Mouse (Mus musculus) neural tube, embryonic 12.5 days (tissue): ENCODE results near the gene E2f4. TPM values are rescaled to one million over a fixed set of nuclear protein-coding genes. Genes with fewer than 3 reads are reported as not detected.

Experiments used
- ATAC-seq: fragments of 200-750 bp; cut with Nextera tagmentation; 2 replicates; pipeline ENCODE4 v1.8.0; 2017; ENCODE audit warnings: low read depth, mild to moderate bottlenecking, moderate TSS enrichment, moderate library complexity; ENCODE audit not compliant: low FRiP score
- H3K27ac ChIP-seq: fragments of 300-500 bp; sonication (generic); 2 replicates; pipeline ENCODE4 v1.5.1; 2016
- H3K27me3 ChIP-seq: fragments of 300-500 bp; sonication (generic); replicated peaks from 2 replicates; pipeline ENCODE4 v1.6.1; 2016; ENCODE audit warnings: mild to moderate bottlenecking
- H3K36me3 ChIP-seq: fragments of 300-500 bp; sonication (generic); 2 replicates; pipeline ENCODE4 v1.6.1; 2016; ENCODE audit warnings: mild to moderate bottlenecking
- H3K4me1 ChIP-seq: fragments of 300-500 bp; sonication (generic); 2 replicates; pipeline ENCODE4 v1.6.1; 2016
- H3K4me2 ChIP-seq: fragments of 300-500 bp; sonication (generic); replicated peaks from 2 replicates; pipeline ENCODE4 v1.6.1; 2016; ENCODE audit warnings: mild to moderate bottlenecking
- H3K4me3 ChIP-seq: fragments of 300-500 bp; sonication (generic); 2 replicates; pipeline ENCODE4 v1.5.1; 2016
- H3K9ac ChIP-seq: fragments of 300-500 bp; sonication (generic); 2 replicates; pipeline ENCODE4 v1.6.1; 2016; ENCODE audit warnings: mild to moderate bottlenecking
- H3K9me3 ChIP-seq: fragments of 300-500 bp; sonication (generic); 2 replicates; pipeline ENCODE4 v1.6.1; 2016; ENCODE audit warnings: mild to moderate bottlenecking
- WGBS: fragments of 180-500 bp; shearing (Covaris S2); methylation state at CpG from one replicate; pipeline ENCODE4 v1.1.7; 2016; 5-methylcytosine and 5-hydroxymethylcytosine counted together
- microRNA counts: library from miRNA; unstranded; fragments of <30 nt; microRNA quantifications from one replicate; lab custom pipeline; 2017
- microRNA-seq: library from miRNA; unstranded; fragments of <30 nt; microRNA quantifications from one replicate; pipeline ENCODE4, GENCODE M21; 2017
- polyA plus RNA-seq: library from polyadenylated mRNA; unstranded; fragments of >200 nt; fragmentation: Nextera tagmentation; extraction: Ambion mirVana; gene quantifications from 2 replicates; pipeline ENCODE4 v1.2.1, GENCODE M21; 2016

E2f4 gene
- polyA plus RNA-seq, 1 experiment from 2014 or later, result 75.6 TPM

- H3K9me3 ChIP-seq, result no peaks in the 10 kb centered on the region
- H3K27me3 ChIP-seq, result peaks cover 13% of the 10 kb centered on the region; the same call in 1 of the 2 replicates
- H3K36me3 ChIP-seq, result no peaks in the 10 kb centered on the region
- ATAC-seq, result peak; percentile 15; the same call in 1 of the 2 replicates
- H3K27ac ChIP-seq, result no peak within 1 kb of the TSS
- WGBS, result under 1% methylated on average over 34 of the region's 34 CpGs
- H3K9ac ChIP-seq, result peak within 1 kb of the TSS; percentile 82
- peaks cover 35% of the 10 kb centered on the region for H3K4me1 ChIP-seq
- H3K4me2 ChIP-seq, result peak within 1 kb of the TSS; percentile 98
- H3K4me3 ChIP-seq, result peak within 1 kb of the TSS; percentile 64
These were observed 51.1 kb downstream of the E2f4 start, which contains the start of gene Slc9a5 for GRCm38 (mm10) chr8:105348450-105349095. Gene Slc9a5 (plus strand): TSS chr8:105348843.

- ATAC-seq, result peak; percentile 35
- no peaks in the 10 kb centered on the region for H3K9me3 ChIP-seq
- under 1% methylated on average over 37 of the region's 48 CpGs for WGBS
- no peaks in the 10 kb centered on the region for H3K36me3 ChIP-seq
- H3K4me1 ChIP-seq, result peaks cover 35% of the 10 kb centered on the region
- no peak overlapping the region for H3K27ac ChIP-seq
- peaks cover 13% of the 10 kb centered on the region; the same call in 1 of the 2 replicates for H3K27me3 ChIP-seq
- H3K4me2 ChIP-seq, result peak overlapping the region; percentile 98
- H3K9ac ChIP-seq, result peak overlapping the region; percentile 82
- H3K4me3 ChIP-seq, result peak overlapping the region; percentile 64
These were observed 51.8 kb downstream of the E2f4 start for GRCm38 (mm10) chr8:105349096-105349771.

DNA sequence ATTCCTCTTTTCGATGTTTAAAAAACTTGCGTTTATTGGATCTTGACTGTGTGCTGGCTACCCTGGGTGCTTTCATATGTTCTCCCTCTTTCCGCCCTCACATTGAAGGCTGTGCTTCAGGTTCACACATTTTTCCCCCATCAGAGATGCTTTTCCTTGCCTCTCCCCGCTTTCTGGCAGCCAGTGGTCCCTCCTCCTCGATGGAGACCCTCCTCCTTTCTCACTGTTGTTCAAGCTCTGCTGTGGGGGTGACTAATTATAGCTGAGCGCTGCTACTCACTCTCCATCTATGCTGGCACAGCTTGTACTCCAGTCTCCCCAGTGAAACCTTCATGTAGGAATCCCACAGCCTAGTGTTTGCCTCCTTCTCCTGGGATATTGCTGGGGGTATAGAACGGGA lies 52.7 kb downstream of the E2f4 start:
- H3K9me3 ChIP-seq, result no peaks in the 10 kb centered on the region
- no peaks in the 10 kb centered on the region for H3K36me3 ChIP-seq
- H3K4me1 ChIP-seq, result peaks cover 34% of the 10 kb centered on the region
- no peak overlapping the region for H3K4me3 ChIP-seq
- 42% methylated on average over 7 of the region's 7 CpGs for WGBS
- no peak for ATAC-seq
- H3K27ac ChIP-seq, result no peak overlapping the region
- peaks cover 13% of the 10 kb centered on the region; the same call in 1 of the 2 replicates for H3K27me3 ChIP-seq
- peak overlapping the region; percentile 98 for H3K4me2 ChIP-seq
- no peak overlapping the region for H3K9ac ChIP-seq

GRCm38 (mm10) chr8:105353583-105354135 lies 56.2 kb downstream of the E2f4 start:
- no peaks in the 10 kb centered on the region for H3K27me3 ChIP-seq
- H3K9ac ChIP-seq, result no peak overlapping the region
- no peak overlapping the region for H3K27ac ChIP-seq
- 0 out of 2 replicates have a peak, but pooled peaks cover 6% of the 10 kb centered on the region for H3K36me3 ChIP-seq
- no peak for ATAC-seq
- no peaks in the 10 kb centered on the region for H3K9me3 ChIP-seq
- H3K4me2 ChIP-seq, result no peak overlapping the region
- H3K4me3 ChIP-seq, result no peak overlapping the region
- WGBS, result 80% methylated on average over 8 of the region's 8 CpGs
- peaks cover 16% of the 10 kb centered on the region for H3K4me1 ChIP-seq

- no peaks in the 10 kb centered on the region for H3K27me3 ChIP-seq
- no peak overlapping the region for H3K27ac ChIP-seq
- H3K36me3 ChIP-seq, result 0 out of 2 replicates have a peak, but pooled peaks cover 6% of the 10 kb centered on the region
- ATAC-seq, result no peak
- H3K4me3 ChIP-seq, result no peak overlapping the region
- H3K9ac ChIP-seq, result no peak overlapping the region
- H3K9me3 ChIP-seq, result no peaks in the 10 kb centered on the region
- H3K4me1 ChIP-seq, result peaks cover 11% of the 10 kb centered on the region
- H3K4me2 ChIP-seq, result no peak overlapping the region
- WGBS, result 81% methylated on average over 4 of the region's 4 CpGs
These were observed 57.1 kb downstream of the E2f4 start for GRCm38 (mm10) chr8:105354549-105354948.

MicroRNA genes within 50 kb of the gene (microRNA counts, 519-probe panel; counts per million panel counts)
- microRNA mmu-miR-328 (lab: Ali Mortazavi, UCI), result 3,538 counts per million, percentile 73 among the panel's probes with 10 or more counts

Small RNAs within 50 kb of the gene (microRNA-seq; reads per million reads assigned to microRNA genes)
- gene Gm27320 (not detected), gene Mir328 (150 reads per million, percentile 57 among the genes with 10 or more reads in this experiment)

Other genes with a start within 250 kb of the E2f4 start
- gene Ces3a, start 249.1 kb upstream of the E2f4 start, polyA plus RNA-seq, result not detected in 2 replicates
- not detected in 2 replicates for gene Ces3b, start 213.9 kb upstream of the E2f4 start, polyA plus RNA-seq
- gene Ces4a, start 165.9 kb upstream of the E2f4 start, polyA plus RNA-seq, result not detected in 2 replicates
- 65.8 and 73.1 TPM in 2 replicates for gene Cbfb, start 127.0 kb upstream of the E2f4 start, polyA plus RNA-seq
- 26.4 and 27.1 TPM in 2 replicates for gene D230025D16Rik, start 72.5 kb upstream of the E2f4 start, polyA plus RNA-seq
- gene B3gnt9, start 42.5 kb upstream of the E2f4 start, polyA plus RNA-seq, result 6.5 TPM in 2 replicates
- 18.7 and 21.2 TPM in 2 replicates for gene Tradd, start 33.1 kb upstream of the E2f4 start, polyA plus RNA-seq
- 0.90 and 1.0 TPM in 2 replicates for gene Fbxl8, start 33.0 kb upstream of the E2f4 start, polyA plus RNA-seq
- 0.19 and 0.20 TPM in 2 replicates for gene Hsf4, start 27.9 kb upstream of the E2f4 start, polyA plus RNA-seq
- 3.5 and 4.3 TPM in 2 replicates for gene Nol3, start 21.5 kb upstream of the E2f4 start, polyA plus RNA-seq
- gene 4931428F04Rik, start 7.8 kb upstream of the E2f4 start, polyA plus RNA-seq, result 70.6 and 78.4 TPM in 2 replicates
- gene Exoc3l, start 1.6 kb upstream of the E2f4 start, polyA plus RNA-seq, result 15.9 and 16.3 TPM in 2 replicates
- 1.5 and 2.2 TPM in 2 replicates for gene Elmo3, start 7.9 kb downstream of the E2f4 start, polyA plus RNA-seq
- 1.2 and 1.3 TPM in 2 replicates for gene Lrrc29, start 28.6 kb downstream of the E2f4 start, polyA plus RNA-seq
- 112 and 113 TPM in 2 replicates for gene Tmem208, start 28.7 kb downstream of the E2f4 start, polyA plus RNA-seq
- gene Fhod1, start 50.3 kb downstream of the E2f4 start, polyA plus RNA-seq, result 0.92 and 0.98 TPM in 2 replicates
- gene Slc9a5, start 51.2 kb downstream of the E2f4 start, polyA plus RNA-seq, result 4.4 and 4.5 TPM in 2 replicates
- 0.35 and 0.75 TPM in 2 replicates for gene Plekhg4, start 75.6 kb downstream of the E2f4 start, polyA plus RNA-seq
- gene Kctd19, start 115.8 kb downstream of the E2f4 start, polyA plus RNA-seq, result not detected in 2 replicates
- 1.6 and 1.8 TPM in 2 replicates for gene Lrrc36, start 115.9 kb downstream of the E2f4 start, polyA plus RNA-seq
- gene Tppp3, start 173.9 kb downstream of the E2f4 start, polyA plus RNA-seq, result 242 and 246 TPM in 2 replicates
- gene Zdhhc1, start 199.2 kb downstream of the E2f4 start, polyA plus RNA-seq, result 29.0 and 30.7 TPM in 2 replicates
- 23.8 and 25.7 TPM in 2 replicates for gene Hsd11b2, start 221.1 kb downstream of the E2f4 start, polyA plus RNA-seq